Mouse (Mus musculus) stomach, embryonic 14.5 days (tissue): ENCODE data around the gene Ctdnep1. TPM values are rescaled to one million over a fixed set of nuclear protein-coding genes. Genes with fewer than 3 reads are reported as not detected.
A peak's percentile ranks its signal among the peaks of the same experiment; 100 is the strongest.

Experiments used
- ATAC-seq: fragments of 200-750 bp; cut with Nextera tagmentation; 2 replicates; pipeline ENCODE4 v1.8.0; 2017; ENCODE audit warnings: low read depth, moderate TSS enrichment; ENCODE audit not compliant: insufficient number of reproducible peaks, insufficient read depth, low FRiP score
- H3K27ac ChIP-seq: fragments of 300-500 bp; sonication (generic); 2 replicates; pipeline ENCODE4 v1.5.1; 2014; ENCODE audit warnings: mild to moderate bottlenecking, low read length, moderate library complexity, mixed read lengths
- H3K27me3 ChIP-seq: fragments of 300-500 bp; sonication (generic); 2 replicates; pipeline ENCODE4 v1.6.1; 2014; ENCODE audit warnings: low read length, control low read depth, mixed read lengths; ENCODE audit not compliant: control insufficient read depth, insufficient read depth
- H3K36me3 ChIP-seq: fragments of 300-500 bp; sonication (generic); 2 replicates; pipeline ENCODE4 v1.6.1; 2014; ENCODE audit warnings: mild to moderate bottlenecking, control low read depth, low read length, moderate library complexity, mixed read lengths; ENCODE audit not compliant: control insufficient read depth, insufficient read depth
- H3K4me1 ChIP-seq: fragments of 300-500 bp; sonication (generic); 2 replicates; pipeline ENCODE4 v1.6.1; 2014; ENCODE audit warnings: low read length, control low read depth, mixed read lengths; ENCODE audit not compliant: control insufficient read depth, insufficient read depth
- H3K4me2 ChIP-seq: fragments of 300-500 bp; sonication (generic); replicated peaks from 2 replicates; pipeline ENCODE4 v1.6.1; 2014; ENCODE audit warnings: low read depth, low read length, control low read depth
- H3K4me3 ChIP-seq: fragments of 300-500 bp; sonication (generic); 2 replicates; pipeline ENCODE4 v1.5.1; 2014; ENCODE audit warnings: low read depth, low read length, control low read depth
- H3K9ac ChIP-seq: fragments of 300-500 bp; sonication (generic); replicated peaks from 2 replicates; pipeline ENCODE4 v1.6.1; 2014; ENCODE audit warnings: low read depth, mild to moderate bottlenecking, control low read depth, low read length, moderate library complexity, mixed read lengths
- H3K9me3 ChIP-seq: fragments of 300-500 bp; sonication (generic); 2 replicates; pipeline ENCODE4 v1.6.1; 2016; ENCODE audit warnings: low read depth, low read length, control low read depth; ENCODE audit not compliant: control insufficient read depth
- WGBS: fragments of 180-500 bp; shearing (Covaris S2); extraction: QIAGEN DNeasy Blood & Tissue Kit; methylation state at CpG from one replicate; pipeline ENCODE4 v1.1.7; 2014; 5-methylcytosine and 5-hydroxymethylcytosine counted together
- polyA plus RNA-seq: library from polyadenylated mRNA; unstranded; fragments of >200 nt; fragmentation: Nextera tagmentation; extraction: Ambion mirVana; gene quantifications from 2 replicates; pipeline ENCODE4 v1.2.1, GENCODE M21; 2014

The Ctdnep1 gene
- polyA plus RNA-seq, 1 experiment from 2014 or later: 29.5 TPM

DNA sequence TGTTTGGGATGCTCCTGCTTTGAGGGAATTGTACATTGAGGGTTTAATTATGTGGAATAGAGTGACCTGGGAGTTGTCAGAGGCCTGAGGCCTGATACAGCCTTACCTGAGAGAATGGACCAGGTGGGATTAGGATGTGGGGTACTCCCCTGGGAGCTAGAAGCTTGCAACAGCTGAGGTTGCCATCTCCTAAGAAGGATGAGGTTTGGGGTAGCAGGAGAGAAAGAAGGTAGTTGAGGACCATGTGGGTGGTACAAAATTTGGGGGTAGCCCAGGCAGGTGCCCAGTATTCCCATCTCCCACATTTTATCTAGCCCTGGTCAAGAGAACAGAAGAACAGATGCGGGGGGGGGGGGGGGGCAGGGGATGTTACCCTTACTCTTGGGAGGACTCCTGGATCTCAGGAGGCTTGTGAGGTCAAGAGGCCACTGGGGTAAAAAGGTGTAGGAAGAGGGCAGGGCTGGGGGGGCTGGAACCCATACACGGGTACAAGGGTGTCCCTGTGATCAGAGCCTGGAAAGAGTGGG, 38.6 kb downstream of the Ctdnep1 start:
- H3K4me3 ChIP-seq: peak overlapping the region; percentile 62
- no peaks in the 10 kb centered on the region for H3K9me3 ChIP-seq
- H3K36me3 ChIP-seq: no peaks in the 10 kb centered on the region
- no peak overlapping the region for H3K9ac ChIP-seq
- 23% methylated on average over 2 of the region's 2 CpGs for WGBS
- peak overlapping the region; percentile 58; the same call in 1 of the 2 replicates for H3K27ac ChIP-seq
- no peak for ATAC-seq
- peaks cover 43% of the 10 kb centered on the region for H3K4me1 ChIP-seq
- no peaks in the 10 kb centered on the region for H3K27me3 ChIP-seq
- peak overlapping the region; percentile 86 for H3K4me2 ChIP-seq

DNA sequence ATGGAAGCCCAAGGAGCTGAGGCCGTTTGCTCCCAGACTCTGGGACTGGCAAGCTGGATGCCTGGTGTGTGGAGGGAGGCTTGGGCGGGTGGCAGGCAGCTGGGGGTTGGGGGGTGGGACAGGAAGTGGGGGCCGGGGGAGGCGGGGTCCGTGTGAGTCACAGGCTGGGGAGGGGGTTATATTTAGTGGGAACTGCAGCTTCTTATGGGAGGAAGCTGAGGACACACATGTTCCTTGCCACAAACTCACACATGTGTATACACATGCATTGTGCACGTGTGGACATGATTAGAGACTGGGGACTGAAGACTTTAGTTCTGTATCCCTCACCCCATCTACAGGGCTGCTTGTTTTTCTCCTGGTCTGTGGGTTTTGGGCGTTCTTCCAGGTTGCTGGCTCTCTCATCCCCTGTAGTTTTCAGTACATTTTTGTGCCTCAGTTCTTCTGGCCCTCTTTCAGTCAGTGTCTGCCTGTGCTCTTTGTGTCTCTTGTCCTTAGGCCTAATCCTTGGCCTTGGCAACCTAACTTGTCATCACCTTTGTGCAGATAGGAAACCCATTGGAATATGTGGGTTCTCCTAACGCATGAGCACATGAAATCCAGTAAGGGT, 39.2 kb downstream of the Ctdnep1 start:
- 16% methylated on average over 8 of the region's 8 CpGs for WGBS
- no peaks in the 10 kb centered on the region for H3K36me3 ChIP-seq
- no peaks in the 10 kb centered on the region for H3K27me3 ChIP-seq
- peak overlapping the region; percentile 86 for H3K4me2 ChIP-seq
- peaks cover 40% of the 10 kb centered on the region for H3K4me1 ChIP-seq
- H3K9me3 ChIP-seq: no peaks in the 10 kb centered on the region
- ATAC-seq: no peak
- peak overlapping the region; percentile 62 for H3K4me3 ChIP-seq
- no peak overlapping the region for H3K9ac ChIP-seq
- H3K27ac ChIP-seq: peak overlapping the region; percentile 58

DNA sequence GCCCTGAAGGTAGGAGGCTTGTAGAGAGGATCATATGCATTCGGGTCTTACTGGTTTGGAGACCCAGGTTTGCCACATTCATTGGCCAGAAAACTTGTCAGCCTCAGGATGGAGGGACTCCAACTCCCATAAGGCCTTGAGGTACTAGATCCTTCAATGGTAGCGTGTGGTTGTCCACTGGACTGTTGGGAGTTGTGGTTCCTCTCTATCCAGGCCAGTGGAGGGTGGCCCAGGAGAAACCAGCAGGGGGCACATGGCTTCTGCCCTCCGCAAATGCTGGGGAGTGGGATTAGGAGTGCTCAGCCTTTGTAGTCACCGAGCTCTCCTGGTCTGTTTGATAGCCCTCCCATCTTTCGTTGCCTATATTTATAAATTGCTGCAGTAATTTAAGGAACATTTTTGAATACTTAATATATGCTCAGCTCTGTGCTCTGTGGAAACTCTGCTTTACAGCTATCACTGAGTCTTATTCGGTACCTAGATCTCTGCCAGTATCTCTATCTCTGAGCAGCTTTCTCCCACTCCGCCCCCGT, 39.8 kb downstream of the Ctdnep1 start:
- Histone ChIP-seq H3K36me3 (no peaks in the 10 kb centered on the region), H3K4me3 (peak overlapping the region; percentile 62), H3K4me1 (peaks cover 41% of the 10 kb centered on the region), H3K9ac (no peak overlapping the region), H3K27ac (peak overlapping the region; percentile 58), H3K9me3 (no peaks in the 10 kb centered on the region), H3K27me3 (no peaks in the 10 kb centered on the region), H3K4me2 (peak overlapping the region; percentile 86)
- ATAC-seq: peak; percentile 85
- 0% methylated on average over 8 of the region's 8 CpGs for WGBS

GRCm38 (mm10) chr11:70021264-70022132, 40.5 kb downstream of the Ctdnep1 start:
- WGBS: 2% methylated on average over 40 of the region's 40 CpGs
- Histone ChIP-seq H3K36me3 (no peaks in the 10 kb centered on the region), H3K4me1 (peaks cover 46% of the 10 kb centered on the region), H3K27me3 (no peaks in the 10 kb centered on the region), H3K9me3 (no peaks in the 10 kb centered on the region), H3K4me3 (peak overlapping the region; percentile 62), H3K9ac (no peak overlapping the region), H3K27ac (peak overlapping the region; percentile 58), H3K4me2 (peak overlapping the region; percentile 86)
- peak; percentile 76 for ATAC-seq

- H3K27ac ChIP-seq: peak overlapping the region; percentile 44; the same call in 1 of the 2 replicates
- H3K4me2 ChIP-seq: peak overlapping the region; percentile 57
- H3K9me3 ChIP-seq: no peaks in the 10 kb centered on the region
- H3K9ac ChIP-seq: peak overlapping the region; percentile 28; the same call in 1 of the 2 replicates
- no peaks in the 10 kb centered on the region for H3K36me3 ChIP-seq
- peaks cover 56% of the 10 kb centered on the region for H3K4me1 ChIP-seq
- WGBS: 5% methylated on average over 17 of the region's 29 CpGs
- no peaks in the 10 kb centered on the region for H3K27me3 ChIP-seq
- ATAC-seq: no peak
- peak overlapping the region; percentile 30 for H3K4me3 ChIP-seq
Measured at GRCm38 (mm10) chr11:70023481-70024150, 42.7 kb downstream of the Ctdnep1 start.

- no peaks in the 10 kb centered on the region for H3K36me3 ChIP-seq
- peak overlapping the region; percentile 28; the same call in 1 of the 2 replicates for H3K9ac ChIP-seq
- ATAC-seq: no peak
- H3K27ac ChIP-seq: no peak overlapping the region
- peaks cover 60% of the 10 kb centered on the region for H3K4me1 ChIP-seq
- H3K4me3 ChIP-seq: peak overlapping the region; percentile 30
- H3K9me3 ChIP-seq: no peaks in the 10 kb centered on the region
- H3K27me3 ChIP-seq: no peaks in the 10 kb centered on the region
- peak overlapping the region; percentile 57 for H3K4me2 ChIP-seq
- WGBS: 20% methylated on average over 6 of the region's 6 CpGs
Measured at GRCm38 (mm10) chr11:70024151-70024514, 43.2 kb downstream of the Ctdnep1 start.

DNA sequence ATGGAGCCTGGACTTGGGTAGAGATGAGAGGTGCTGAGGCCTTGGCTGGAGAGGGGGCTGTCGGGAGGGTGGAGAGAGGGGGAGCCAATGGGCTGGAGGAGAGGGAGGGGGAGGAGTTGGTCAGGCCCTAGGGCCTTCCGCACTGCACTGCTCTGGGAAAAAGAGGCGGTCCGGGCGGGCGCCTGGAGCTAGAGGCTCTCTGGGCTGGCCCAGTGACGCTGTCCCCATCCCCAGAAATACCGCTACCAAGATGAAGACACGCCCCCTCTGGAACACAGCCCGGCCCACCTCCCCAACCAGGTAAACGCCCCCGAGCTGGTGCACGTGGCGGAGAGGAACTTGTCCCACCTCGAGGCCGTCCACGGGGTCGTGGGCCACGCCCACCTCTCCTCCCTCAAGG, 45.7 kb downstream of the Ctdnep1 start:
- Histone ChIP-seq H3K4me3 (peak overlapping the region; percentile 33), H3K4me2 (peak overlapping the region; percentile 57), H3K36me3 (peaks cover 10% of the 10 kb centered on the region), H3K4me1 (peaks cover 52% of the 10 kb centered on the region), H3K9me3 (no peaks in the 10 kb centered on the region), H3K9ac (peak overlapping the region; percentile 28; the same call in 1 of the 2 replicates), H3K27me3 (no peaks in the 10 kb centered on the region), H3K27ac (peak overlapping the region; percentile 85; the same call in 1 of the 2 replicates)
- ATAC-seq: peak; percentile 66
- 4% methylated on average over 19 of the region's 19 CpGs for WGBS

GRCm38 (mm10) chr11:70027397-70027796, 46.4 kb downstream of the Ctdnep1 start:
- Histone ChIP-seq H3K4me2 (peak overlapping the region; percentile 57), H3K9ac (no peak overlapping the region), H3K9me3 (no peaks in the 10 kb centered on the region), H3K4me1 (peaks cover 52% of the 10 kb centered on the region), H3K27ac (peak overlapping the region; percentile 85; the same call in 1 of the 2 replicates), H3K36me3 (peaks cover 12% of the 10 kb centered on the region), H3K4me3 (peak overlapping the region; percentile 33), H3K27me3 (no peaks in the 10 kb centered on the region)
- 46% methylated on average over 9 of the region's 9 CpGs for WGBS
- ATAC-seq: no peak
